Mouse (Mus musculus) kidney, embryonic 15.5 days (tissue): Measurements from ENCODE around the gene Hps5. TPM values are rescaled to one million over a fixed set of nuclear protein-coding genes. Genes with fewer than 3 reads are reported as not detected.
"Not testable (repeated sequence)": the region's sequence is repeated elsewhere in the genome, so short reads cannot be mapped to it uniquely, and the experiment has no call there.

Experiments used
- ATAC-seq: fragments of 200-750 bp; cut with Nextera tagmentation; replicated peaks from 2 replicates; pipeline ENCODE4 v1.8.0; 2017; ENCODE audit warnings: moderate TSS enrichment; ENCODE audit not compliant: low FRiP score
- H3K27ac ChIP-seq: fragments of 300-500 bp; sonication (generic); 2 replicates; pipeline ENCODE4 v1.5.1; 2015; ENCODE audit warnings: mild to moderate bottlenecking, inconsistent platforms
- H3K27me3 ChIP-seq: fragments of 300-500 bp; sonication (generic); 2 replicates; pipeline ENCODE4 v1.6.1; 2015; ENCODE audit warnings: inconsistent platforms
- H3K36me3 ChIP-seq: fragments of 300-500 bp; sonication (generic); 2 replicates; pipeline ENCODE4 v1.6.1; 2015; ENCODE audit warnings: inconsistent platforms
- H3K4me1 ChIP-seq: fragments of 300-500 bp; sonication (generic); 2 replicates; pipeline ENCODE4 v1.6.1; 2015; ENCODE audit warnings: inconsistent platforms
- H3K4me2 ChIP-seq: fragments of 300-500 bp; sonication (generic); 2 replicates; pipeline ENCODE4 v1.6.1; 2015; ENCODE audit warnings: moderate library complexity, mild to moderate bottlenecking, inconsistent platforms
- H3K4me3 ChIP-seq: fragments of 300-500 bp; sonication (generic); replicated peaks from 2 replicates; pipeline ENCODE4 v1.5.1; 2015; ENCODE audit warnings: mild to moderate bottlenecking, inconsistent platforms
- H3K9ac ChIP-seq: fragments of 300-500 bp; sonication (generic); 2 replicates; pipeline ENCODE4 v1.6.1; 2015; ENCODE audit warnings: mild to moderate bottlenecking, inconsistent platforms
- H3K9me3 ChIP-seq: fragments of 300-500 bp; sonication (generic); replicated peaks from 2 replicates; pipeline ENCODE4 v1.6.1; 2016; ENCODE audit warnings: inconsistent platforms
- WGBS: fragments of 180-500 bp; shearing (Covaris S2); methylation state at CpG from one replicate; pipeline ENCODE4 v1.1.7; 2015; ENCODE audit warnings: mixed read lengths; 5-methylcytosine and 5-hydroxymethylcytosine counted together
- polyA plus RNA-seq: library from polyadenylated mRNA; unstranded; fragments of >200 nt; fragmentation: Nextera tagmentation; extraction: Ambion mirVana; gene quantifications from 2 replicates; pipeline ENCODE4 v1.2.1, GENCODE M21; 2015

Gene Hps5
- polyA plus RNA-seq, 1 experiment from 2014 or later, result 31.5 TPM

- H3K4me2 ChIP-seq, result no peak overlapping the region
- H3K27ac ChIP-seq, result no peak overlapping the region
- H3K9ac ChIP-seq, result no peak overlapping the region
- WGBS, result 55% methylated on average over 5 of the region's 5 CpGs
- ATAC-seq, result no peak
- H3K4me1 ChIP-seq, result peaks cover 53% of the 10 kb centered on the region
- no peaks in the 10 kb centered on the region for H3K9me3 ChIP-seq
- no peaks in the 10 kb centered on the region for H3K36me3 ChIP-seq
- H3K4me3 ChIP-seq, result no peak overlapping the region
- peaks cover 8% of the 10 kb centered on the region; the same call in 1 of the 2 replicates for H3K27me3 ChIP-seq
Measured at GRCm38 (mm10) chr7:46837073-46837472, 41.2 kb upstream of the Hps5 start.

GRCm38 (mm10) chr7:46836357-46836756 is 40.5 kb upstream of the Hps5 start:
- WGBS, result 89% methylated on average over 5 of the region's 5 CpGs
- peaks cover 51% of the 10 kb centered on the region for H3K4me1 ChIP-seq

GRCm38 (mm10) chr7:46834994-46835610 is 39.2 kb upstream of the Hps5 start:
- ATAC-seq, result no peak
- Histone ChIP-seq H3K9me3 (no peaks in the 10 kb centered on the region), H3K4me3 (no peak overlapping the region), H3K27me3 (no peaks in the 10 kb centered on the region), H3K36me3 (no peaks in the 10 kb centered on the region), H3K4me2 (no peak overlapping the region), H3K9ac (no peak overlapping the region), H3K27ac (0 out of 2 replicates have a peak overlapping the region, but pooled peaks have one; percentile 2), H3K4me1 (peaks cover 52% of the 10 kb centered on the region)
- WGBS, result 42% methylated on average over 12 of the region's 14 CpGs

More at GRCm38 (mm10) chr7:46836357-46836756, 40.5 kb upstream of the Hps5 start:
- ATAC-seq, result no peak
- Histone ChIP-seq H3K4me2 (no peak overlapping the region), H3K27me3 (peaks cover 5% of the 10 kb centered on the region; the same call in 1 of the 2 replicates), H3K9me3 (no peaks in the 10 kb centered on the region), H3K27ac (no peak overlapping the region), H3K9ac (no peak overlapping the region), H3K36me3 (no peaks in the 10 kb centered on the region), H3K4me3 (no peak overlapping the region)

GRCm38 (mm10) chr7:46833670-46834255 is 37.9 kb upstream of the Hps5 start:
- no peak overlapping the region for H3K9ac ChIP-seq
- 85% methylated on average over 7 of the region's 7 CpGs for WGBS
- H3K27ac ChIP-seq, result no peak overlapping the region
- no peak overlapping the region for H3K4me2 ChIP-seq
- no peaks in the 10 kb centered on the region for H3K27me3 ChIP-seq
- ATAC-seq, result no peak
- H3K9me3 ChIP-seq, result no peaks in the 10 kb centered on the region
- H3K4me1 ChIP-seq, result peaks cover 39% of the 10 kb centered on the region
- H3K36me3 ChIP-seq, result no peaks in the 10 kb centered on the region
- no peak overlapping the region for H3K4me3 ChIP-seq

GRCm38 (mm10) chr7:46833266-46833665 is 37.4 kb upstream of the Hps5 start:
- no peak overlapping the region for H3K27ac ChIP-seq
- ATAC-seq, result peak; percentile 75

GRCm38 (mm10) chr7:46832112-46832810 is 36.4 kb upstream of the Hps5 start:
- ATAC-seq, H3K27ac ChIP-seq, H3K4me3 ChIP-seq, H3K9ac ChIP-seq, H3K27me3 ChIP-seq, H3K36me3 ChIP-seq, H3K4me2 ChIP-seq, H3K9me3 ChIP-seq: not testable (repeated sequence)
- WGBS, result 88% methylated on average over 11 of the region's 11 CpGs
- peaks cover 31% of the 10 kb centered on the region for H3K4me1 ChIP-seq

More at GRCm38 (mm10) chr7:46833266-46833665, 37.4 kb upstream of the Hps5 start:
- H3K9me3 ChIP-seq, result no peaks in the 10 kb centered on the region
- H3K4me1 ChIP-seq, result peaks cover 34% of the 10 kb centered on the region
- no peaks in the 10 kb centered on the region for H3K27me3 ChIP-seq
- H3K9ac ChIP-seq, result no peak overlapping the region
- H3K36me3 ChIP-seq, result no peaks in the 10 kb centered on the region
- H3K4me2 ChIP-seq, result no peak overlapping the region
- WGBS, result 55% methylated on average over 6 of the region's 6 CpGs
- no peak overlapping the region for H3K4me3 ChIP-seq

- H3K9me3 ChIP-seq, result no peaks in the 10 kb centered on the region
- H3K4me1 ChIP-seq, result peaks cover 32% of the 10 kb centered on the region
- 77% methylated on average over 8 of the region's 8 CpGs for WGBS
- H3K4me2 ChIP-seq, result no peak overlapping the region
- no peaks in the 10 kb centered on the region for H3K36me3 ChIP-seq
- H3K27ac ChIP-seq, result no peak overlapping the region
- H3K27me3 ChIP-seq, result no peaks in the 10 kb centered on the region
- H3K4me3 ChIP-seq, result no peak overlapping the region
- no peak overlapping the region for H3K9ac ChIP-seq
- no peak for ATAC-seq
Measured at GRCm38 (mm10) chr7:46831693-46832092, 35.8 kb upstream of the Hps5 start.

GRCm38 (mm10) chr7:46830799-46831590 is 35.1 kb upstream of the Hps5 start:
- Histone ChIP-seq H3K36me3 (no peaks in the 10 kb centered on the region), H3K4me2 (no peak overlapping the region), H3K9ac (no peak overlapping the region), H3K9me3 (no peaks in the 10 kb centered on the region), H3K4me3 (no peak overlapping the region), H3K4me1 (peaks cover 32% of the 10 kb centered on the region), H3K27me3 (no peaks in the 10 kb centered on the region), H3K27ac (peak overlapping the region; percentile 32; the same call in 1 of the 2 replicates)
- ATAC-seq, result no peak
- 58% methylated on average over 13 of the region's 13 CpGs for WGBS

- Histone ChIP-seq H3K27me3 (no peaks in the 10 kb centered on the region), H3K9me3 (no peaks in the 10 kb centered on the region), H3K4me2 (no peak overlapping the region), H3K36me3 (no peaks in the 10 kb centered on the region), H3K4me3 (no peak overlapping the region), H3K27ac (no peak overlapping the region), H3K4me1 (peaks cover 25% of the 10 kb centered on the region), H3K9ac (no peak overlapping the region)
- no peak for ATAC-seq
- WGBS, result 79% methylated on average over 12 of the region's 12 CpGs
Measured at GRCm38 (mm10) chr7:46829911-46830310, 34.0 kb upstream of the Hps5 start.

GRCm38 (mm10) chr7:46827803-46828184 is 31.9 kb upstream of the Hps5 start:
- peaks cover 18% of the 10 kb centered on the region for H3K36me3 ChIP-seq
- peak overlapping the region; percentile 60 for H3K27ac ChIP-seq
- H3K4me3 ChIP-seq, result no peak overlapping the region
- H3K4me2 ChIP-seq, result no peak overlapping the region
- ATAC-seq, result peak; percentile 40; the same call in 1 of the 2 replicates
- 94% methylated on average over 2 of the region's 2 CpGs for WGBS
- H3K9ac ChIP-seq, result no peak overlapping the region
- no peaks in the 10 kb centered on the region for H3K9me3 ChIP-seq
- H3K27me3 ChIP-seq, result no peaks in the 10 kb centered on the region
- H3K4me1 ChIP-seq, result peaks cover 19% of the 10 kb centered on the region

GRCm38 (mm10) chr7:46827046-46827802 is 31.4 kb upstream of the Hps5 start:
- ATAC-seq, result peak; percentile 22; the same call in 1 of the 2 replicates
- Histone ChIP-seq H3K4me3 (no peak overlapping the region), H3K36me3 (peaks cover 24% of the 10 kb centered on the region), H3K27me3 (no peaks in the 10 kb centered on the region), H3K4me1 (peaks cover 19% of the 10 kb centered on the region), H3K4me2 (peak overlapping the region; percentile 19; the same call in 1 of the 2 replicates), H3K9ac (no peak overlapping the region), H3K9me3 (no peaks in the 10 kb centered on the region), H3K27ac (peak overlapping the region; percentile 60)
- WGBS, result 50% methylated on average over 20 of the region's 20 CpGs
